Mouse (Mus musculus) C2C12 (cell line): ENCODE measurements around the gene Dedd2. TPM values are rescaled to one million over a fixed set of nuclear protein-coding genes. Genes with fewer than 3 reads are reported as not detected.

ENCODE experiments used
- H3K27me3 ChIP-seq: one replicate; pipeline ENCODE4 v1.6.1; 2011; ENCODE audit not compliant: control insufficient read depth, insufficient read depth, insufficient read length
- H3K36me3 ChIP-seq: one replicate; pipeline ENCODE4 v1.6.1; 2011; ENCODE audit not compliant: control insufficient read depth, insufficient read depth
- H3K4me3 ChIP-seq: one replicate; pipeline ENCODE4 v1.5.1; 2011; ENCODE audit warnings: mild to moderate bottlenecking, control low read depth; ENCODE audit not compliant: poor library complexity, insufficient read depth, severe bottlenecking
- H3K79me2 ChIP-seq: one replicate; pipeline ENCODE4 v1.6.1; 2011; ENCODE audit not compliant: control insufficient read depth, insufficient read depth
- H3K79me3 ChIP-seq: one replicate; pipeline ENCODE4 v1.6.1; 2011; ENCODE audit warnings: low read depth, control low read depth
- H3ac ChIP-seq: one replicate; pipeline ENCODE3; 2011; ENCODE audit warnings: low read depth; ENCODE audit not compliant: control insufficient read depth, insufficient read length
- CEBPB ChIP-seq: IDR thresholded peaks from one replicate; pipeline ENCODE4 v1.6.1; 2011; ENCODE audit warnings: low read depth, mild to moderate bottlenecking, control low read depth, moderate library complexity
- CTCF ChIP-seq: IDR thresholded peaks from one replicate; pipeline ENCODE4 v1.5.1; 2011; ENCODE audit not compliant: control insufficient read depth, insufficient read depth, insufficient read length
- FOSL1 ChIP-seq: IDR thresholded peaks from one replicate; pipeline ENCODE4 v1.8.0; 2011; ENCODE audit warnings: mild to moderate bottlenecking, low read length; ENCODE audit not compliant: poor library complexity, insufficient read depth, severe bottlenecking
- MAX ChIP-seq: IDR thresholded peaks from one replicate; pipeline ENCODE4 v1.6.1; 2011; ENCODE audit warnings: mild to moderate bottlenecking, control low read depth
- MYOD1 ChIP-seq: IDR thresholded peaks from one replicate; pipeline ENCODE4 v1.6.1; 2011; ENCODE audit warnings: low read depth; ENCODE audit not compliant: control insufficient read depth, insufficient read length
- MYOG ChIP-seq: IDR thresholded peaks from one replicate; pipeline ENCODE4 v1.6.1; 2011; ENCODE audit not compliant: control insufficient read depth, insufficient read length; ENCODE audit errors: extremely low read depth
- USF1 ChIP-seq: IDR thresholded peaks from one replicate; pipeline ENCODE4 v1.6.1; 2011; ENCODE audit warnings: low read depth, mild to moderate bottlenecking, control low read depth, moderate library complexity
- polyA plus RNA-seq: library from polyadenylated mRNA; unstranded; fragments of >200 nt; fragmentation: generic; extraction: Trizol; gene quantifications from one replicate; pipeline ENCODE4 v1.2.1, GENCODE M21; 2012; ENCODE audit warnings: missing spikeins

Dedd2 gene
- polyA plus RNA-seq, 1 experiment, result 5.3 TPM

DNA sequence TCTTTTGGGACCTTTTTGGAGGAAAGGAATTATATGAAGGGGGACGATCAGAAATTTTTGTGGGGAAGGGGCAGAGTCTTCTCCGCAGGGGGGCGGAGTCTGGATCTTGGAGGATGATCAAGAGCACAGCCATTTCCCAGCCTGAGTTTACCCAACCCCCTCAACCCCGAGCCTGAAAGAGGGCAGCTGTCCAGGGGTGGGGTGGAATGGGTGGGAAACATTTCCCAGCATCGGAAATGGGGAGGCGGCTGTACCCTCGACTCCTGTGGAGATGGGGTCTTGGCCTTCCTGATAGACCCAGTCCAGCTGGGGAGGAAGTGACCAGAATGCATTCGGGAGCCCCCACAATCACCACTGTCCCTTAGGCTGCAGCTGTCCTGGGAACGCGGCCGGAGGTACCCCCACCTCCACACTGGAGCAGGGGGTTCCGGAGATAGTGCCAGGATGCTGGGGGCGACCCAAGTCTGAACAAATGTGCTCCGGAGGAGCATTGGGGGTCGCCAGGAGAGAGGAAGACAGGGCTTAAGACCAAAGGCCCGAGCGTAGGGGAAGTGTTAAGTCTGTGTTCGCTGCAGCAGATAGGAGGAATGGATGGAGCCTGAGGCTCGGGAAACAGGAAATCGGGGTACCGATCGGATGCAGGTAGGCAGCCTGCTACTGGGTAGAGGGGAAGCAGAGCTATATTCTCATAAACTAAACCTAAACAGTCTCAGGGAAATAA lies 30.8 kb upstream of the Dedd2 start:
- Histone ChIP-seq H3K27me3 (no peaks in the 10 kb centered on the region), H3K36me3 (peaks cover 2% of the 10 kb centered on the region), H3ac (peak overlapping the region; percentile 77), H3K79me2 (peaks cover 43% of the 10 kb centered on the region), H3K4me3 (peak overlapping the region; percentile 26), H3K79me3 (peaks cover 35% of the 10 kb centered on the region)
- TF ChIP-seq CTCF (no peak), MYOG (no peak), MYOD1 (no peak), MAX (no peak), USF1 (no peak), FOSL1 (no peak), CEBPB (no peak)

DNA sequence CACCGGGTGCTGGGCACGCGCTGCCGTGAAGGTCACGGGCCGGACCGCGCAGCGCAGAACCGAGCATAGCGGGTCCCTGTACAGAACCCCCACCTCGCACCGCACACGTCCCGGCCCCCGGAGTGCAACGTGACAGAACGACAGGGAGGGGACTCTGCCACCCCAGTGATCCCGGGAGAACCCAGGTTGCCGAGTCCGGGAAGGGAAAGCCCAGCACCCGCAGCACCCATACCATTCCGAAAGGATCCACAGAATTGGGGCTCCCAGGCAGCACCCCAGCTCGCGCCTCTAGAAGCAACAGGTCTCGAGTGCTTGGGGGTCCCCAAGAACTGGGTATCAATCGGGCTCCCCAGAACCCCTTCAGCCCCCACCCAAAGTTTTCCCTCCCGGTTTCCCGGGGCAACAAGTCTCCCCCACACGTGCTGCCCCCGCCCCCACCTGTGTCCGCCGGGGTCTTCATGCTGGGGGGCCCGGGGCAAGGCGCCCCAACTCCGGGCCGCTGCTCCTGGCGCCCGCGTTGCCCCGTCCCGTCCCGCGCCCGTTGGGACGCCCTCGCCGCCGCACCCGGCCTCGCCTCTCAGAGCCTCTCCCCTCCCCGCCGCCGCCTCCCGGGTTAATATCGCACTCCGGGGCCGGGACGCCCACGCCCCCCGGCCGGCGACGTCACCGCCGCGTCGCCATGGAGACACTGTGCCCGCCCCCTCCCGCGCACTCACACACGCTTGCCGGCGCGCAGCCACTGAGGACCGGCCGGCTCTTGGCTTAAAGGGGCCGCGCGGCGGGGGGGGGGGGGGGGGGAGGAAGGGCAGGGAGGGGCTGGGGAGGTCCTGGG lies 29.9 kb upstream of the Dedd2 start, which contains the start of gene Erf:
Gene Erf (minus strand): TSS at position 621 of the 832 bp plus-strand sequence.
- H3ac ChIP-seq, result peak within 1 kb of the TSS; percentile 77
- H3K79me2 ChIP-seq, result peaks cover 51% of the 10 kb centered on the region
- TF ChIP-seq MYOG, result no peak
- no peak for TF ChIP-seq MAX
- no peak for TF ChIP-seq CTCF
- no peak for TF ChIP-seq FOSL1
- no peak for TF ChIP-seq CEBPB
- TF ChIP-seq MYOD1, result no peak
- no peak for TF ChIP-seq USF1
- H3K4me3 ChIP-seq, result peak within 1 kb of the TSS; percentile 92
- peaks cover 44% of the 10 kb centered on the region for H3K79me3 ChIP-seq
- no peaks in the 10 kb centered on the region for H3K27me3 ChIP-seq
- H3K36me3 ChIP-seq, result peaks cover 10% of the 10 kb centered on the region

DNA sequence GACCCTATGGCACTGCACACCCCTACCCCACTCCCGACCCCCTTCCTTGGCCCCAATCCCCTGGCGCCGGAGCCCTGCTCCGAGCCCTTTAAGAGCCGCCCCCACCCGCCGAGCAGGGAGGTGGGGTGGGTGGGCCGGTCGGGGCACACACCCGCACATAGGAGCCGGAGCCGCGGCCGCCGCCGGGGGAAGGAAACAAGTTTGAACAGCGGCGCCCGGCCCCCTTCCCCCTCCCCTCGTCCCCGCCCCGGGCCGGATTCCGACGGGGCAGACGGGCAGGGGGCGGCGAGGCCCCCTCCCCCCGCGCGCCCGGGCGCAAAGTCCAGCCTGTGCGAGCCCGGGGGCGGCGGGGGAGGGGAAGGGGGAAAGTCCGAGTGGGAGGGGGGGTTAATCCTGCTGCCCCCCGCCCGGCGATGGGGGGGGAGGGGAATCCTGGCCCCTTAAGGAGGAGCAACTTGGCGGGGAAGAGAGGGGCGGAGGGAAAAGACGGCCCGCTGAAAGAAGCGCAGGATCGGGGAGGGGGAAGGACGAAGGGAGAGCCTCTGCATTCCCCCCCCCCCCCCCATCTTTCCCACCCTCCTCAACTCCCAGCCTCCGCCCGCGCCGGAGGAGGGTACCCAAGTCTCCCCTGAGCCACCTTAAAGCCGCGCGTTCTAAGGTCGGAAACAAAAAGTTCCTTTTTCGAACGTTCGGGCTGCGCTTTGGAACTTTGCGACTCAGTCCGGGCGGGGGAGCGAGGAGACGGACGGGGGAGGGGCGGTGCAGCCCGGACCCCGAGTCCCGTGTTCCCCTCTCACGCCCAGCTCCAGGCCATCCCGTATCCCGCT lies 29.1 kb upstream of the Dedd2 start:
- Histone ChIP-seq H3ac (peak overlapping the region; percentile 94), H3K79me2 (peaks cover 60% of the 10 kb centered on the region), H3K4me3 (peak overlapping the region; percentile 92), H3K79me3 (peaks cover 49% of the 10 kb centered on the region), H3K36me3 (peaks cover 16% of the 10 kb centered on the region), H3K27me3 (no peaks in the 10 kb centered on the region)
- TF ChIP-seq MYOG (no peak), FOSL1 (no peak), CEBPB (no peak), USF1 (no peak)

DNA sequence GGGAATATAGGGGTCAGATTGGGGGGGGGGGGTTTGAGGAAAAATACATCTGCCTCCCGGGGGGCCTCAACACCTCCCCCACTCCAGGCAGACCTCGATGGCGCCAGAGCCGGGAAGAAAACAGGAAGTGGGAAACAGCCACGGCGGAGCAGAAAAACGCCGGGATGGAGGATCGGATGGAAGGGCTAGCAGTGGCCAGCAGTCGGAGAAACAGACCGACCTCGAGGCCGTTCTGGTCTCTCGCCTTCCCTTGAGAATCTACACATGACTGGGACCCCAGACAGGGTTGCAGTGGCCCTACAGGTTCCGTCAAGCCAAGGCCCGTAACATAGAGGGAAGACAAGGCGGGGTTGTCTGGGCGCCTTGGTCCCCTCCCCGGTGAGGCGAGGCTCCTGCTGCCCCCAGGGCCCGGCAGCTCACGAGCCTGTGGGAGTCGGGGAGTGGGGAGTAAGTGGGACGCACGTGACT lies 28.5 kb upstream of the Dedd2 start:
- Histone ChIP-seq H3K36me3 (peaks cover 16% of the 10 kb centered on the region), H3K27me3 (no peaks in the 10 kb centered on the region), H3K4me3 (peak overlapping the region; percentile 92), H3K79me2 (peaks cover 61% of the 10 kb centered on the region), H3K79me3 (peaks cover 49% of the 10 kb centered on the region), H3ac (peak overlapping the region; percentile 94)
- TF ChIP-seq MYOG, result no peak
- no peak for TF ChIP-seq CTCF
- no peak for TF ChIP-seq MYOD1
- TF ChIP-seq MAX, result no peak
- no peak for TF ChIP-seq FOSL1
- no peak for TF ChIP-seq CEBPB
- TF ChIP-seq USF1, result no peak

DNA sequence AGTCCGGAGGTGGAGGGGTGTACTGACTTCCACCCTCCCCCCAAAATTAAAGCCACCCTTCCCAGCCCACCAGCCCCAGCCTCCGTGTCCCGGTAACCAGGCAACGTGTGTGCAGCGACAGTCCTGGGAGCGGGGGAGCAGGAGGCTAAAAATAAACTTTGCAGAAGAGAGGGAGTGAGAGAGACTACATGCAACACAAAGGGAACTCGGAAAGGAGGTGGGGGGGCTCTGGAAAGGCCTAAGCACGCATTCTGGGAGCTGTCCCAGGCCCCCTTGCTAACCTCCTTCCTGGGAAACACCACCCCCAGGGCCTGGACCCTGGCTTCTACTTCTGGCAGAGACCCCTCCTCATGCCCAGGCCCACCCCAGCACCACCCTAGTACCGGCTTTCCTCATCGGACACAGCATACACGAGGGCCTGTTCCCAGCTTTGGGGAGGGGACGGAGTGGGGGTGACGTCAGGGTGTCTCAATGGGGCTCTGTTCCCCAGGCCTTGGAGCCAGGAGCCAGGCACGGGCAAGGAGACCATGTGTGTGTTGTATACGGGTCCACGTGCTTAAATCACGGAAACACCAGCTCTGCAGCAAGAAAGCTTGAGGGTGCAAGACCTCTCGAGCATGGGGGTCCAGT lies 27.7 kb upstream of the Dedd2 start:
- H3K27me3 ChIP-seq, result no peaks in the 10 kb centered on the region
- H3K79me2 ChIP-seq, result peaks cover 61% of the 10 kb centered on the region
- H3ac ChIP-seq, result peak overlapping the region; percentile 55
- peak overlapping the region; percentile 92 for H3K4me3 ChIP-seq
- peaks cover 49% of the 10 kb centered on the region for H3K79me3 ChIP-seq
- peaks cover 16% of the 10 kb centered on the region for H3K36me3 ChIP-seq
- TF ChIP-seq MAX (peak; percentile 62), CTCF (no peak)
